Mouse (Mus musculus): ENCODE data around the gene Ros1.
A peak's percentile ranks its signal among the peaks of the same experiment; 100 is the strongest.

Ros1 gene

DNA sequence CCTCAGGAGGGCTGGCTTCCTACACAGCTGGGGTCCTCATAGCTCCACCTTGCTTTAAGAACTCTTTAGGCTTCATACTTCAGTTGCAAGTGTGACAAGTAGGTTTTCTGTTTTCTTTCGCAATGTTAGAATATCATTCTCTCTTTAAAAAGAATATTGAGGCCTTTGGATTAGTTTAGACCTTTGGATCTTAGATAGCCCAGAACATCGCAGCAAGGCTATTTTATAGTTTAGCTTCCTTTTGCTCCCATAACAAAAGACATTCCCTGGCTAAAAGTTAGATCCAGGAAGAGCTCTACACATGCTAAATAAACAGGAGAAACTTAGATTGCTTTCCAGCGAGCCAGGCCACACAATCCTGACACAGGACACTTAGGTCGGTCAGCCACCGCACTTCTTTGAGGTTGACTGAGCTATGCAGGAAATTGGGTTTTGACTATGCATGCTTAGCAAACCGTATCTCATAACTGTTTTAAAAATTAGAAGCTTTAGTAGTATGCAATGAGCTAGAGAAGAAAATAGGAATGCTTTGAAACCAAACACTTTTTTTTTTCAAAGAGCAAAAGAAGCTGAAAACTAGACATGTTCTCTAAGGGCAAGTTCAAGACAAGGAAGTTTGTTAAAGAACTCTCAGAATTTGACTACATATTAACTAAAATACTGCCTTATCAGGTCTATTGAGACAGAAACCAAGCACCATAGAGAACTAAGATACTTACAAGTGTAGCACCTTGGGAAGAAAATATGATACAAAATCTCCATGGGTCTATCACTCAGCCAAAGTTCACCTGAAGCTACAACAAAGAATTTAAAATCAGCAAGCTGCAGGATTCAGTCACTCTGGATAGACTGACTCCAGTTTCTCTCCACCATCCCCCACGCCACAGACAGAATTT lies at the start of gene Ros1:
TSS of gene Ros1 (minus strand) at position 288 of the 896 bp plus-strand sequence.
- H3K36me3 ChIP-seq (ENCODE audit: insufficient read depth, low read length) = no peaks in the 10 kb centered on the region
- TF ChIP-seq NANOG (IDR thresholded peaks at IDR 0.05; ENCODE audit: borderline replicate concordance, low read length) (no peak), CTCF (conservative IDR thresholded peaks at IDR 0.05; ENCODE audit: low read length) (no peak), POU5F1 (IDR thresholded peaks at IDR 0.05; ENCODE audit: borderline replicate concordance, low read length) (no peak)
- H3K4me3 ChIP-seq (replicated peaks; ENCODE audit: low read length) = no peak within 1 kb of the TSS
- no peaks in the 10 kb centered on the region for H3K4me1 ChIP-seq (replicated peaks; ENCODE audit: low read depth, low read length)
- no peaks in the 10 kb centered on the region for H3K9me3 ChIP-seq (ENCODE audit: low read length)
- H3K27me3 ChIP-seq (ENCODE audit: insufficient read depth, low read length) = no peaks in the 10 kb centered on the region

DNA sequence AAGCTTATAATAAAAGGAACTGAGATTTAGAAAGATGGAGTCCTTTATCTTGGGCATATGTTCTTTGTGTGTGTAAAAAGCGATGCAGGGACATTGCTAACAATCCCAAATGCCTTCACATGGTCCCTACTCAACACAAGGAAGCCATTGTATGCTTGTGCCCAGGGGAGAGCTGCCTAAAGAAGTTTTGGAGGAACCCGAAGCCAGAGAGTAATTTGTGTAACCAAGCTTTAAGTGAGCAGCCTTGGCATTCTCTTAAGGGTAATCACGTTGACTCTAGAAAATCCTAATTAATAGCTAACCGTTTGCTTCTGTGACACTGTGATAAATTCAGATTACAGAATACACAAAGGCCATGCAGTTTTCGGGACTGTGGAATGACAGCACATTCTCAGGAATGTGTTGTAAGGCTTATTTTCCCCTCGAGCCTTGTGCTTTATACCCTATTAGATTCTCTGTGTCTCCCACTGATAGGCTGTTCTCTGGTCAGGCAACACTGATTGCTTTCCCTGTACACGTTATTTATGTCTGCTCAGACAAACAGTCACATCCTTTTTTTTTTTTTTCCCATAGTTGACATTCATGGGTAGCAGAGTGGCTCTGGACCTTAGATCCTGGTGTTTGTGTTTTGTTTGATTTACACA lies 47.8 kb upstream of the Ros1 start:
- TF ChIP-seq CTCF (conservative IDR thresholded peaks at IDR 0.05; ENCODE audit: low read length) (no peak), NANOG (IDR thresholded peaks at IDR 0.05; ENCODE audit: borderline replicate concordance, low read length) (no peak), POU5F1 (IDR thresholded peaks at IDR 0.05; ENCODE audit: borderline replicate concordance, low read length) (no peak)
- peaks cover 6% of the 10 kb centered on the region; the same call in 1 of the 2 replicates for H3K36me3 ChIP-seq (ENCODE audit: insufficient read depth, low read length)

DNA sequence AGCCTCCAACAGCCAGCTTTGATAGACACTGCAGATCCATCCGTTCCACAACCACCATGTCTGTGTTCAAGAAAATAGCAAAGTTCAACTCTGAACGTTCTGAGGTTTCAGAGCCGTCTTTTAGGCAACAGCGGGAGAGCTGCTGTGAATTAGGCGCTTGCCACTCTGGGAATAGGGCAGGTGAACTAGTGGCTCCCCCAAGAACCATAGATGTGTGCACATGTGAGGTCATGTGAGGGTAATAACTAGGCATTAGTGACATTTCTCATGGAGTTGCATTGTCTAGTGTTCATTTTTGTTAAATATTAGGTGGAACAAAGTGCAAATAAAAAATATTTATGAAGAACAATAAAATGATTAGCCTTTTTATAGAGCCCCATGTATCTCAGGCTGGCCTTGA lies 47.0 kb upstream of the Ros1 start:
- H3K9me3 ChIP-seq (ENCODE audit: low read length) = peaks cover 4% of the 10 kb centered on the region
- no peaks in the 10 kb centered on the region for H3K36me3 ChIP-seq (ENCODE audit: insufficient read depth, low read length)
- H3K4me1 ChIP-seq (replicated peaks; ENCODE audit: low read depth, low read length) = peaks cover 76% of the 10 kb centered on the region
- H3K27me3 ChIP-seq (ENCODE audit: insufficient read depth, low read length) = no peaks in the 10 kb centered on the region
- H3K4me3 ChIP-seq (replicated peaks; ENCODE audit: low read length) = no peak overlapping the region
- TF ChIP-seq CTCF (conservative IDR thresholded peaks at IDR 0.05; ENCODE audit: low read length) (no peak), POU5F1 (IDR thresholded peaks at IDR 0.05; ENCODE audit: borderline replicate concordance, low read length) (no peak), NANOG (IDR thresholded peaks at IDR 0.05; ENCODE audit: borderline replicate concordance, low read length) (no peak)

More for the DNA sequence above, 47.8 kb upstream of the Ros1 start:
- H3K4me3 ChIP-seq (replicated peaks; ENCODE audit: low read length) = no peak overlapping the region
- peaks cover 11% of the 10 kb centered on the region for H3K9me3 ChIP-seq (ENCODE audit: low read length)
- H3K4me1 ChIP-seq (replicated peaks; ENCODE audit: low read depth, low read length) = peaks cover 73% of the 10 kb centered on the region
- no peaks in the 10 kb centered on the region for H3K27me3 ChIP-seq (ENCODE audit: insufficient read depth, low read length)

DNA sequence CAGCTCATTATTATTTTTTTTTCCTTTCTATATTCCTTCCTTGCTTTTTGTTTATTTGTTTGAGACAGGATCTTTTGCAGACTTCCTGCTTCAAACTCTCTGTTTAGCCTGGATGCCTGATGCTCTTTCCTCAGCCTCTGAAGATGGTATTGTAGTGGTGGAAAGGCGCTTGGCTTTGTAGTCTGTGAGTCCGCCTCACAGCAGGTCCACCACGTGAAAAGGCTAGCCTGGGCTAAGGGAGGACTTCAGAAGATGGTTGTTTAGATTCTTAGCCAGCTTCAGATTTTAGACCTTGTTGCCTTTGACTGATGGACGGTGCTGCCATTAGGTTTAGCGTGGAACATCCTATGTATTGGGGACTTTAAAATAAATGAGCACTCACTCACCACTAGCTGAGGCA lies 40.4 kb upstream of the Ros1 start:
- Histone ChIP-seq H3K9me3 (ENCODE audit: low read length) (peaks cover 4% of the 10 kb centered on the region), H3K4me3 (replicated peaks; ENCODE audit: low read length) (peak overlapping the region; percentile 92; the same call in 1 of the 2 replicates), H3K36me3 (ENCODE audit: insufficient read depth, low read length) (peaks cover 4% of the 10 kb centered on the region; the same call in 1 of the 2 replicates)

DNA sequence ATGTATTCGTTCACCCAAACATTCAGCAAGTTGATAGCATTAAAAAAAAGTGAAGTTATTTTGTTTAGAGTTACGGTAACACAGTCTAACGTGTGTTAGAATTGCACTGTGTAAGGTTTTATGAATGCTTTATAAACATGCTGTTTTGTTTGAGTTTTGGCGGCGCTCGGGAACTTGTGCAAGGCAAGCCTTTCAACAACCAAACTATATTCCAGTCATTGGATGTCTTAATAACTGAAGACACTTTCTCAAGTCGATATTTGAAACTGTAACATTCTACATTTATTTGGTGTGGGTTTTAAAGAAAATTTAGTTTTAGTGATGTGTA lies 39.6 kb upstream of the Ros1 start:
- Histone ChIP-seq H3K27me3 (ENCODE audit: insufficient read depth, low read length) (no peaks in the 10 kb centered on the region), H3K9me3 (ENCODE audit: low read length) (no peaks in the 10 kb centered on the region), H3K36me3 (ENCODE audit: insufficient read depth, low read length) (peaks cover 4% of the 10 kb centered on the region; the same call in 1 of the 2 replicates), H3K4me3 (replicated peaks; ENCODE audit: low read length) (peak overlapping the region; percentile 92), H3K4me1 (replicated peaks; ENCODE audit: low read depth, low read length) (peaks cover 64% of the 10 kb centered on the region)
- TF ChIP-seq POU5F1 (IDR thresholded peaks at IDR 0.05; ENCODE audit: borderline replicate concordance, low read length) = no peak
- no peak for TF ChIP-seq NANOG (IDR thresholded peaks at IDR 0.05; ENCODE audit: borderline replicate concordance, low read length)
- TF ChIP-seq CTCF (conservative IDR thresholded peaks at IDR 0.05; ENCODE audit: low read length) = no peak

More for the DNA sequence above, 40.4 kb upstream of the Ros1 start:
- Histone ChIP-seq H3K4me1 (replicated peaks; ENCODE audit: low read depth, low read length) (peaks cover 64% of the 10 kb centered on the region), H3K27me3 (ENCODE audit: insufficient read depth, low read length) (no peaks in the 10 kb centered on the region)
- TF ChIP-seq CTCF (conservative IDR thresholded peaks at IDR 0.05; ENCODE audit: low read length) (no peak), NANOG (IDR thresholded peaks at IDR 0.05; ENCODE audit: borderline replicate concordance, low read length) (no peak), POU5F1 (IDR thresholded peaks at IDR 0.05; ENCODE audit: borderline replicate concordance, low read length) (no peak)

DNA sequence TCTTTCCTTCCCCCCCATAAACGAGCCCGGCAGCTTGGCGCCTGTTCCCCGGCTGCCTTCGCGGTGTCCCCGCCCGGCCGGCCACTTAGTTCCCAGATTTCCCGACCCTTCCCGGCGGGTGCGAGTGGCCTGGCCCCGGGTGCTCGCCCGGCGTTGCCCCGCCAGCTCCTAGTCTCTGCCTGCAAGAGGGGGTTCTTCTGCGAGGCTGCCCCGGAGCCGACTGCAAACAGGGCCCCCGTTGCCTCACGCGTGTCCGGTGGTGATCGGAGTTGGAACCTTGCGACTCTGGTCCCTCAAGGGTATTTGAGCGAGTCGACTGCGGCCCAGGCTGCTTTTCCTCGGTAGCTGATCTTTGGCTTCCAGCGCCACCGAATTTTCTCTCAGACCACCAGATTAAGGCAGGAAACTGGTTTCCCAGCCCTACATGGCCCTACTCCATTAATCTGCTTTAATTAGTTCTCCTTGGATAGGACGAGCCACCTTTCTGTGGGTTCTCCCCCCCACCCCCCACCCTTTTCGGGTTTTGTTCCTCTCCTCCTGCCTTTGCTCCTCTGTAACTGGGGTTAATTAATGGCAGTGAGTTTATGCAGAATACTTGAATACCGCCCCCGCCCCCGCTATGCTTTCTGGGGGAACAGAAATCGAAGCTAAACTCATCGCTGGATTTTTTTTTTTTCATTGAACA lies 39.1 kb upstream of the Ros1 start:
- H3K27me3 ChIP-seq (ENCODE audit: insufficient read depth, low read length) = no peaks in the 10 kb centered on the region
- no peaks in the 10 kb centered on the region for H3K9me3 ChIP-seq (ENCODE audit: low read length)
- H3K36me3 ChIP-seq (ENCODE audit: insufficient read depth, low read length) = peaks cover 4% of the 10 kb centered on the region; the same call in 1 of the 2 replicates
- TF ChIP-seq CTCF (conservative IDR thresholded peaks at IDR 0.05; ENCODE audit: low read length) = no peak
- H3K4me1 ChIP-seq (replicated peaks; ENCODE audit: low read depth, low read length) = peaks cover 64% of the 10 kb centered on the region
- H3K4me3 ChIP-seq (replicated peaks; ENCODE audit: low read length) = peak overlapping the region; percentile 92

DNA sequence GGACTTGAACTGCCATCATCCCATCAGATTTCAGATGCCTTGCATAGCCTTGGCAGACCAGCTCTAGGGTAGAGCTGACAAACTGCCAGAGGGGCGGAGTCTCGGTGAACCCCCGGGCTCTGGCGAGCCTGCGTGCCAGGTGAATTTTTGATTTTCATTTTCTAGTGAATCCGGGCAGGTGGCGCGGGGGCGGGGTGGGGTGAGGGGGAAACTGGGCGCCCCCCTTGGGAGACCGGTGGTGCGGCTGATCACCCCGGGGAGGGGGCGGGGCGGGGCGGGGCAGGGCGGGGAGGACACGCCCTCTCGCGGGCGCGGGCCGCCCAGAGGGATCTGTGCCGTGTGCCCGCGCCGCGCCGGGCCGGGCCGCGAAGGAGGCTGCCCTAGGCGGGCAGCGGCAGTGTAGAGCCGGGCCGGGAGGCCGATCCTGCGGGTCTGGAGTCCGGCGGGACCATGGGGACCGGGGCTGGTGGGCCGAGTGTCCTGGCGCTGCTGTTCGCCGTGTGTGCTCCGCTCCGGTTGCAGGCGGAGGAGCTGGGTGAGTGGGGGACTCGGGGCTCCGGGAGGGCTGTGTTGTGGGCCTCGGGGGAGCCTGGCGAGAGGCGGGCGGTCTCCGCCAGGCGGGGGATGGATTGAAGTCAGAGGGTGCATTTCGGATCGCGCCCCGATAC lies 38.4 kb upstream of the Ros1 start, which contains the start of gene Dcbld1:
TSS of gene Dcbld1 (plus strand) at position 319 of the 668 bp plus-strand sequence.
- Histone ChIP-seq H3K36me3 (ENCODE audit: insufficient read depth, low read length) (peaks cover 4% of the 10 kb centered on the region; the same call in 1 of the 2 replicates), H3K4me3 (replicated peaks; ENCODE audit: low read length) (peak within 1 kb of the TSS; percentile 92), H3K27me3 (ENCODE audit: insufficient read depth, low read length) (no peaks in the 10 kb centered on the region), H3K9me3 (ENCODE audit: low read length) (no peaks in the 10 kb centered on the region), H3K4me1 (replicated peaks; ENCODE audit: low read depth, low read length) (peaks cover 57% of the 10 kb centered on the region)
- TF ChIP-seq NANOG (IDR thresholded peaks at IDR 0.05; ENCODE audit: borderline replicate concordance, low read length) = no peak
- TF ChIP-seq POU5F1 (IDR thresholded peaks at IDR 0.05; ENCODE audit: borderline replicate concordance, low read length) = no peak
- TF ChIP-seq CTCF (conservative IDR thresholded peaks at IDR 0.05; ENCODE audit: low read length) = no peak

Data from E14TG2a.4 (cell line).